Mouse (Mus musculus): ENCODE data around the gene Pfas. TPM values are rescaled to one million over a fixed set of nuclear protein-coding genes. Genes with fewer than 3 reads are reported as not detected.
"Not testable (repeated sequence)": the region's sequence is repeated elsewhere in the genome, so short reads cannot be mapped to it uniquely, and the experiment has no call there.

Pfas gene
- polyA plus RNA-seq, 1 experiment from 2014 or later: 40.6 TPM

DNA sequence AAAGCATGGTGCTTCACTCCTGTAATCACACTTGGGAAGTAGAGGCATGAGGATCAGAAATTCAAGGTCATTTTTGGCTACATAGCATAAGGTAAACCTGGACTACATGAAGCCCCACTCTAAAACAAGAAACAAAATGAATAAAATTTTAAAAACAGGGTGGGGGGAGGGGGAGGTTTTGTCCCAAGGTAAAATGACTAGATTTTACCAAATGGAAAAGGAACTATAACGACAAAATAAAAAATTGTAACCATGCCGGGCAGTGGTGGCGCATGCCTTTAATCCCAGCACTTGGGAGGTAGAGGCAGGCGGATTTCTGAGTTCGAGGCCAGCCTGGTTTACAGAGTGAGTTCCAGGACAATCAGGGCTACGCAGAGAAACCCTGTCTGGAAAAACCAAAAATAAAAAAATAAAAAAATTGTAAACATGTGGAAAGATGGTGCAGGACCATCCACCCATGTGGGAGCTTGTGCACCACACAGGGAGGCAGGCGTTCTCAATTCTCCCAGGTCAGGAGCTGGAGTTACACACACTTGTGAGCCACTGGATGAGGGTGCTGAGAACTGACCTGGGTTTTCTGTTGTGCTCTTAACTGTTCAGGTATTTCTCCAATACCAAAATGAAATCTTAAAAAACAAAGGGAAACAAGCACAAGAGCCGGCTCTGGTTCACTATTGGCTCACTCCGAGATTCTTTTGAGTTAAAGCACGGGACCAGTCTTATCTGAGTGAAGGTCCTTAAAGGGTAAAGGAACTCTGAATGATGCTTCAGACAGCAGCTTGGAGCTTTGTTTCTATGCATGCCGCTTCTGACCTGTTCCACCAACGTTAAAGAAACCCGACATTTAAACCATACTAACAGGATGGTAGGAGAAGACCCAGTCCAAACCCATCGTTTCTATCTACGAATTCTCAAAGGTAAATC is 2.4 kb upstream of the Pfas start:
- DNase-seq (ENCODE audit: low spot score): no peak
- Histone ChIP-seq H3K9me3 (no peaks in the 10 kb centered on the region), H3K4me3 (peak overlapping the region; percentile 66; the same call in 1 of the 2 replicates), H3K4me1 (replicated peaks) (peaks cover 30% of the 10 kb centered on the region), H3K36me3 (peaks cover 6% of the 10 kb centered on the region), H3K27me3 (ENCODE audit: insufficient read depth, poor library complexity, severe bottlenecking) (no peaks in the 10 kb centered on the region), H3K27ac (no peak overlapping the region)
- 91% methylated on average over 15 of the region's 15 CpGs for WGBS

DNA sequence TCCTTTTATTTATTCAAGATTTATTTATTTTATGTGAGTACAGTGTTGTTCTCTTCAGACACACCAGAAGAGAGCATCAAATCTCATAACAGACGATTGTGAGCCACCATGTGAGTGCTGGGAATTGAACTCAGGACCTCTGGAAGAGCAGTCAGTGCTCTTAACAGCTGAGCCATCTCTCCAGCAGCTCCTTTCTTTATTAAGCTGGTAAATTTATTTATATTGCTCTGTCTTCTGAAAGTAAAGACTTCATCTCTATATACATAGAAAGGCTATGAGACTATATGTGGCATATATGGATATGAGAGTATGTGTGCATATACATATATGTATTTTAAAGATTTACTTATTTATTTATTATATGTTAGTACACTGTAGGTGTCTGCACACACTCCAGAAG is 1.2 kb upstream of the Pfas start:
- H3K27me3 ChIP-seq (ENCODE audit: insufficient read depth, poor library complexity, severe bottlenecking): no peaks in the 10 kb centered on the region
- DNase-seq (ENCODE audit: low spot score): no peak
- WGBS: 89% methylated on average over 1 of the region's 1 CpGs

DNA sequence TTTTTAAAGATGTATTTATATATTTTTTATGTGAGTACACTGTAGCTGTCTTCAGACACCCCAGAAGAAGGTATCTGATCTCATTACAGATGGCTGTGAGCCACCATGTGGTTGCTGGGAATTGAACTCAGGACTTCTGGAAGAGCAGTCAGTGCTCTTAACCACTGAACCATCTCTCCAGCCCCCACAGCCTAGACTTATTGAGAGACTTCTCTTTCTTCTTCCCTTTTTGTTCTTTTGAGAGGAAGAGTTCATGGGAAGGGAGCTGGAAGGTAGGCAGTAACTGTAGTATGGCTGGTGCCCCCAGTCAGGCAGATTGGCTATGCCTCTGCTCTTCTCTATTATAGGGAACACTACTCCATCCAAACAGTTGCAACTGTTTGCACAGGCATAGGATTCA is 1.7 kb downstream of the Pfas start:
- not testable (repeated sequence) for H3K27me3 ChIP-seq (ENCODE audit: insufficient read depth, poor library complexity, severe bottlenecking); H3K27ac ChIP-seq; H3K4me3 ChIP-seq; DNase-seq (ENCODE audit: low spot score); H3K9me3 ChIP-seq
- peaks cover 17% of the 10 kb centered on the region for H3K4me1 ChIP-seq (replicated peaks)
- H3K36me3 ChIP-seq: peaks cover 39% of the 10 kb centered on the region

More for the DNA sequence above, 1.2 kb upstream of the Pfas start:
- no peaks in the 10 kb centered on the region for H3K9me3 ChIP-seq
- no peak overlapping the region for H3K27ac ChIP-seq
- H3K36me3 ChIP-seq: peaks cover 15% of the 10 kb centered on the region
- peaks cover 25% of the 10 kb centered on the region for H3K4me1 ChIP-seq (replicated peaks)
- H3K4me3 ChIP-seq: no peak overlapping the region

DNA sequence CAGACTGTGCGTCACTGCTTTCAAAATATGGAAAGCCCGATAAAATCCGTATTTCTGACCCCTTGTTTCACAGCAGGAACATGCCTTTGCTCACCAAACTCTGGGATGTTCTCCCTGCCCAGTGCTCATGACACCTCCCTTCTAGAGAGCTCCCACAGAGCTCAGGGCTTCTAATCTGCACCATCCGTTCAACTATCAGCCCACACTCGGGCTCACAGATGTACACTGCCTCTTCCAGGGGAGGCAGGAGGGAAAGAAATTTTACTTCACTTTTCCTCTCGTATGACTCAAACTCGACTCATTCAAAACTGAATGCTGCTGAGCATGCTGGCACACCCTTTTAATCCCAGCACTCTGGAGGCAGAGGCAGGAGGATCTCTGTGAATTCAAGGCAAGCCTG is 3.1 kb downstream of the Pfas start:
- Histone ChIP-seq H3K4me3 (no peak overlapping the region), H3K9me3 (no peaks in the 10 kb centered on the region), H3K4me1 (replicated peaks) (peaks cover 12% of the 10 kb centered on the region), H3K27me3 (ENCODE audit: insufficient read depth, poor library complexity, severe bottlenecking) (no peaks in the 10 kb centered on the region), H3K27ac (no peak overlapping the region), H3K36me3 (peaks cover 53% of the 10 kb centered on the region)
- no peak for DNase-seq (ENCODE audit: low spot score)
- WGBS: 90% methylated on average over 7 of the region's 7 CpGs

DNA sequence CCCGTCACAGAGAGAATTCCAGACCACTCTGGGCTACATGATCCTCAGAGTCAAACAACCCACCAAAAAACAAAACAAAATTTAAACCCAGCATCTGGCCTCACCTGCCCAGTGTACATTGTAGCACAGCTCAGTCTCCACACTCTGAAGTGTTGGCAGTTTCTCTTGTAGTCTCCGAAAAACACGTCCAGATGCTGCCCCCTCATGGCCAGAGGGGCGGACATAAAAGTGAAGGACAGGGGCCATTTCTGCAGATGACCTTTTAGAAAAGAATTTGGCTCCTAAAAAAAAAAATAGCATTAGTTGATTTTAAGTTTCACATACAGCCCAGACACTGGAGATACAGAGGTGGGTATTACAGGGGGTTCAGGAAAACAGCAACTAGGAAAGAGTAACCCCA is 4.7 kb downstream of the Pfas start:
- H3K36me3 ChIP-seq: peaks cover 69% of the 10 kb centered on the region
- H3K4me1 ChIP-seq (replicated peaks): peaks cover 12% of the 10 kb centered on the region
- no peaks in the 10 kb centered on the region for H3K27me3 ChIP-seq (ENCODE audit: insufficient read depth, poor library complexity, severe bottlenecking)
- H3K9me3 ChIP-seq: no peaks in the 10 kb centered on the region
- no peak overlapping the region for H3K4me3 ChIP-seq
- WGBS: 68% methylated on average over 4 of the region's 4 CpGs
- no peak overlapping the region for H3K27ac ChIP-seq
- DNase-seq (ENCODE audit: low spot score): no peak

DNA sequence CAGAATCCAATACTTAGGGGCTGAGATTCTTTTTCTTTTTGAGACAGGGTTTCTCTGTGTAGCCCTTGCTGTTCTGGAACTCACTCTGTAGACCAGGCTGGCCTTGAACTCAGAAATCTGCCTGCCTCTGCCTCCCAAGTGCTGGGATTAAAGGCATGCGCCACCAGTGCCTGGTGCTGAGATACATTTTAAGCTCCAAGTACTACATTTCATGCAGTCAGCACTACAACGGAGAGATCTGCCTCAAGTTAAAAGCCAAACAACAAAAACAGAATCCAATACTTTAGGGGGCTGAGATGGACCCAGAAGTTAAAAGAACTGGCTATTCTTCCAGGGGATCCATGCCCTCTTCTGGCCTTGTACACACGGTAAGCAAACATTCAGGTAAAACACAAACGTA is 5.5 kb downstream of the Pfas start:
- H3K36me3 ChIP-seq: peaks cover 77% of the 10 kb centered on the region
- WGBS: 94% methylated on average over 4 of the region's 4 CpGs

DNA sequence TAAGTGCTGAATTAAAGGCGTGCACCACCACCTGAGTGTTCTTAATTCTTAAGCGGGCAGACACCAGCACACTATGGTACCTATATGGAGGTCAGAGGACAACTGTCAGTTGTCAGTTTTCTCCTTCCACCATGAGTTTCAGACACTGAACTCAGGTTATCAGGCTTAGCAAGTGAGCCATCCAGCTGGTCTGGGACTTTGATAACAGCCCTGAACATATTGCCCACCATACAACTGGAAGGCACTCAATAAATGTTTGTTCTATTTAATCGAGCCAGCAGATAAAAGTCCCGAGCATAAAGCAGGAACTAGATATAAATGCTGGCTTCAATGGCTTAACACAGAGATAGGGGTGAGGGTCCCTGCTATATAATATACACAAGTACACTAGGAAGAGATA is 11.2 kb downstream of the Pfas start:
- H3K4me1 ChIP-seq (replicated peaks): no peaks in the 10 kb centered on the region
- no peak for DNase-seq (ENCODE audit: low spot score)
- peaks cover 100% of the 10 kb centered on the region for H3K36me3 ChIP-seq
- no peak overlapping the region for H3K27ac ChIP-seq
- no peaks in the 10 kb centered on the region for H3K9me3 ChIP-seq
- H3K27me3 ChIP-seq (ENCODE audit: insufficient read depth, poor library complexity, severe bottlenecking): no peaks in the 10 kb centered on the region
- WGBS: 96% methylated on average over 4 of the region's 4 CpGs
- no peak overlapping the region for H3K4me3 ChIP-seq

More for the DNA sequence above, 5.5 kb downstream of the Pfas start:
- peaks cover 11% of the 10 kb centered on the region for H3K4me1 ChIP-seq (replicated peaks)
- not testable (repeated sequence) for DNase-seq (ENCODE audit: low spot score); H3K27ac ChIP-seq; H3K27me3 ChIP-seq (ENCODE audit: insufficient read depth, poor library complexity, severe bottlenecking); H3K4me3 ChIP-seq; H3K9me3 ChIP-seq

DNA sequence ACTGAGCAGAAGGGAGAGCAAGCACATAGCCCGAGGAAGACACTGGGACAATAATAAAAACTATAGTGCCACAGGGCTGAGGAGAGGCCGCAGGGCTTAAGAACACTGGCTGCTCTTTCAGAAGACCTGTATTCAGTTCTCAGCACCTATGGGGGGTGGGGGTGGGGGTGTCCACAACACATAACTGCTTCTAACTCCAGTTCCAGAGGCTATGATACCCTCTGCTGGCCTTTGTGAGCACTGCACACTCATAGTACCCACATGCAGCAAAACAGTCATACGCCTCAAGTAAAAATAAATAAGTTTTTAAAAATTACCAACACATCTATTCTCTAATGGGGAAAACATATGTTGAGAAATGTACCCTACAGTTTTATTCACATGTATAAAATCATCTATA is 13.9 kb downstream of the Pfas start:
- no peaks in the 10 kb centered on the region for H3K9me3 ChIP-seq
- DNase-seq (ENCODE audit: low spot score): no peak
- peaks cover 100% of the 10 kb centered on the region for H3K36me3 ChIP-seq
- no peaks in the 10 kb centered on the region for H3K27me3 ChIP-seq (ENCODE audit: insufficient read depth, poor library complexity, severe bottlenecking)
- no peak overlapping the region for H3K4me3 ChIP-seq
- no peak overlapping the region for H3K27ac ChIP-seq
- H3K4me1 ChIP-seq (replicated peaks): no peaks in the 10 kb centered on the region
- 92% methylated on average over 3 of the region's 3 CpGs for WGBS

DNA sequence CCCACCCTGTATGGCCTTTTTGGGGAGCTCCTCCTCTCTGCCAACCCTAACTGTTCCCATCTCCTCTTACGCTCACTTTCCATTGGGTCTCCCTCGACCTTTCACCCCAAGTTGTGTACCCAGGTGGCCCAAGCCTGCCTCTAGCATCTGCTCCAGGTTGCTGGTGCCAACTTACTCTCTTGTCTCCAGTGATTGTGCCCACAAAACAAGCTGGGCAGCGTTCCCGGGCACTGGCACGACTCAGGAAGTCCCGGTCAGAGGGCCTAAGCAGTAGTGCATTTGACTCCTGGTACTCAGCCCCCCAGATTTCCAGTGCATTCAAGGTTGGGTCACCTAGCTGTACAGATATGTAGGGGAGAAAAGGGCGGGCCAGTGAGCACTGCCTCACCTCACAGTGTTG is 15.1 kb downstream of the Pfas start:
- Histone ChIP-seq H3K27me3 (ENCODE audit: insufficient read depth, poor library complexity, severe bottlenecking) (no peaks in the 10 kb centered on the region), H3K9me3 (no peaks in the 10 kb centered on the region), H3K4me1 (replicated peaks) (no peaks in the 10 kb centered on the region), H3K27ac (no peak overlapping the region), H3K4me3 (no peak overlapping the region), H3K36me3 (peaks cover 99% of the 10 kb centered on the region)
- WGBS: 93% methylated on average over 7 of the region's 7 CpGs
- DNase-seq (ENCODE audit: low spot score): no peak

DNA sequence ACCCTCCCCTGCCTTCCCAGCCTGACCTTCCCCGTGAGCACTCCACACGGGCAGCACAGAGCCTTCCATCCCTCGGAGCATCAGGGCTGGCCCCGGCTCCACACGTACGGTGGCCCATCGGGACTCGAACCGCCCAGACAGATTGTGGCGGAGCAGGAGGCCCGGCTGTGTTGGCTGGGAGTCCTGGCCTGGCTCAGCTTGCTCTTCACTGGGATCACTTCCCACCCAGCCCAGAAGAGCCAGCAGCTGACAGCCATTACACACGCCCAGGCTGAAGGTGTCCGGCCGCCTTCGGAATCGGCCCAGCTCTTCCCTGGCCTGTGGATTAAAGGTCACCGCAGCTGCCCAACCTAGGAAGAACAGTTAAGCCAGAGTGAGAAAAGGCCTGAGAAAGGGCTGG is 19.9 kb downstream of the Pfas start:
- Histone ChIP-seq H3K27ac (no peak overlapping the region), H3K27me3 (ENCODE audit: insufficient read depth, poor library complexity, severe bottlenecking) (no peaks in the 10 kb centered on the region), H3K36me3 (peaks cover 79% of the 10 kb centered on the region), H3K4me3 (no peak overlapping the region), H3K9me3 (no peaks in the 10 kb centered on the region), H3K4me1 (replicated peaks) (no peaks in the 10 kb centered on the region)
- DNase-seq (ENCODE audit: low spot score): no peak
- WGBS: 93% methylated on average over 17 of the region's 17 CpGs

DNA sequence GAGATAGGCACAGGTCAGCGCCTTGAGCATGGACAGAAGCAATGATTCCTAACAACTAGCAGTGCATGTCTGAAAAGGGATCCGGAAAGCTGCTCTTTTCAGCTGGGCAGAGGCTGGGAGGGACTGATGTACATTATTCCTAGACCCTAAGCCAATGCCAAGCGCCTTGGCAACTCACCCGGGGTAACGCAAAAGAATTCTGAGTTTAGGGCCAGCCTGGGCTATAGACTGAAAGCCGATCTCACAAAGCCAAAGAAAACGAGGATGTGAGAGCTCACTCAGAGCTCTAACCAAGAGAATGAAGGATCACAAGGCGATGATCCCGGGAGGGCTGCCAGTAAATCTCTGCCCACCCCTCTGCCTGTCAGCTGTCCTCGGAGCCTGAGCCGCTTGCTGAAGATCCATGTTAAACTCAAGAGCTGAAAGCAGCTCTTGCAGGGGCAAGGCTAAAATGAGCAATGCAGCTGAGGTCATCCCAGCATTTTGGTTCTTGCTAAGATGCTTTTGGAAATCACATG is 20.8 kb downstream of the Pfas start:
- Histone ChIP-seq H3K4me3 (no peak overlapping the region), H3K36me3 (peaks cover 70% of the 10 kb centered on the region), H3K9me3 (no peaks in the 10 kb centered on the region), H3K4me1 (replicated peaks) (no peaks in the 10 kb centered on the region), H3K27me3 (ENCODE audit: insufficient read depth, poor library complexity, severe bottlenecking) (no peaks in the 10 kb centered on the region), H3K27ac (no peak overlapping the region)
- DNase-seq (ENCODE audit: low spot score): no peak
- WGBS: 92% methylated on average over 11 of the region's 11 CpGs

DNA sequence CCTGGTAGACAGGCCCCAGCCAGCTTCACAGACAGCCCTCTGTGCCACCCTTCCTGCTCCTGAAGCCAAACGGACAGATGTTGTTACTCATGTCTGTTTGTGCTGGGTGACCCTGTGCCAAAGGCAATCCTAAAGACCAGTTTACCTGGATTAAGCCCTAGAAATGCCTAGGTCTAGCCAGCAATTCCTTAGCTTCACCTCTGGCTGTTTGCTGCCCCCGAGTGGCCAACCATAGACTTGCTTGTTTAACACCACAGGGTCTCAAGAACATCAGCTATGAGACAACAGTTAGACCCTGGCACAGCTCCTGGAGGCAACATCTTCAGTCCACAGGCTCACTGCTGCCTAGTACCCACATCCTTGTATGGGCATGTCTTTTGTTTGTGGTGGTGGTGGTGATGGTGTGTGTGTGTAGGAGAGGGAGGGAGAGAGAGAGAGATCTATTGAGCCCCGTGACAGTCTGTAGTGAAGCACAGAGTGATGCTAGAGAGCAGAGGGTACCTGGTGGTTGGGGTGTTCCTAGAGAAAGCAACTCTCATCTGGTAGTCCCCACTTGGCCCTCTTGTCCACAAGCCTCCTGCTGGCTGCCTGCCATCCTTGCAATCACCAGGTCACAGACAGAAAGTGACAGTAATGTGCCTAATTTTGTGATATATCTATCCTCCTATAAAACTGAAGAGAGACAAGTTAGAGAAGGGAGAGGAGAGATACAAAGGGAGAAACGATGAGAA is 25.5 kb downstream of the Pfas start:
- H3K27me3 ChIP-seq (ENCODE audit: insufficient read depth, poor library complexity, severe bottlenecking): no peaks in the 10 kb centered on the region
- 30% methylated on average over 4 of the region's 4 CpGs for WGBS
- H3K9me3 ChIP-seq: no peaks in the 10 kb centered on the region
- DNase-seq (ENCODE audit: low spot score): peak; percentile 82
- no peak overlapping the region for H3K27ac ChIP-seq
- H3K36me3 ChIP-seq: peaks cover 25% of the 10 kb centered on the region
- no peaks in the 10 kb centered on the region for H3K4me1 ChIP-seq (replicated peaks)
- no peak overlapping the region for H3K4me3 ChIP-seq

DNA sequence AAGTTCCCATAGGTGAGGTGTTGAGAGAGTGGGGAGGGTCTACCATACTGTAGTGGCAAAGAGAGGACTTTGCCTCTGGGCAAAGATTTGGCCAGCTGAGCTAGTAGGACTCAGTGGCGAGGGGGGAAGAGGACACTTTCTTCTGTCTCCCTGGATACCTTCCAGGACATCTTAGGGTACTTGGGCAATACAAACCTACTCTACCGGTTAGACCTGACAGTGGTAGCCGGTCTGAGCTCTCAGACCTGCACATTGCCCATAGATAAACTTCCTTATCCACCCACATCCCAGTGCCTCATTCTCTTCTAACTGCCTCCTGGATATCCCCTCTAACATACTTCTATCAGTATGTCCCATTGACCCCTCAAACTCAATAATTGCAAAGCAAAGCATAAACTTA is 27.3 kb downstream of the Pfas start:
- 74% methylated on average over 3 of the region's 3 CpGs for WGBS
- Histone ChIP-seq H3K9me3 (no peaks in the 10 kb centered on the region), H3K27me3 (ENCODE audit: insufficient read depth, poor library complexity, severe bottlenecking) (no peaks in the 10 kb centered on the region), H3K4me3 (no peak overlapping the region), H3K36me3 (peaks cover 8% of the 10 kb centered on the region; the same call in 1 of the 2 replicates), H3K4me1 (replicated peaks) (no peaks in the 10 kb centered on the region), H3K27ac (no peak overlapping the region)
- DNase-seq (ENCODE audit: low spot score): no peak
